Mouse (Mus musculus) kidney, adult 2 months (tissue): ENCODE results near the gene Zfp668.

Experiments used
- CTCF ChIP-seq: fragments of 200-500 bp; conservative IDR thresholded peaks from 2 replicates; pipeline ENCODE4 v1.5.1; 2011; ENCODE audit warnings: low read depth, mild to moderate bottlenecking, control low read depth, low read length, moderate library complexity, mixed read lengths; ENCODE audit not compliant: insufficient read depth, insufficient read length
- POLR2A ChIP-seq: fragments of 200-500 bp; IDR thresholded peaks from one replicate; pipeline ENCODE4 v1.6.1; 2011; ENCODE audit warnings: low read depth, low read length, control low read depth

GRCm38 (mm10) chr7:127918203-127918602 is 41.6 kb upstream of the Zfp668 start:
- TF ChIP-seq CTCF (peak; percentile 62), POLR2A (no peak)
